Mouse (Mus musculus) ES-Bruce4 (cell line): ENCODE data around the gene Zfp185.

Source experiments
- CTCF ChIP-seq: IDR thresholded peaks from one replicate; pipeline ENCODE4 v1.8.1; 2011; ENCODE audit warnings: low read depth, low read length
- POLR2A ChIP-seq: IDR thresholded peaks from one replicate; pipeline ENCODE4 v1.8.1; 2011; ENCODE audit warnings: low read length; ENCODE audit not compliant: insufficient read depth

DNA sequence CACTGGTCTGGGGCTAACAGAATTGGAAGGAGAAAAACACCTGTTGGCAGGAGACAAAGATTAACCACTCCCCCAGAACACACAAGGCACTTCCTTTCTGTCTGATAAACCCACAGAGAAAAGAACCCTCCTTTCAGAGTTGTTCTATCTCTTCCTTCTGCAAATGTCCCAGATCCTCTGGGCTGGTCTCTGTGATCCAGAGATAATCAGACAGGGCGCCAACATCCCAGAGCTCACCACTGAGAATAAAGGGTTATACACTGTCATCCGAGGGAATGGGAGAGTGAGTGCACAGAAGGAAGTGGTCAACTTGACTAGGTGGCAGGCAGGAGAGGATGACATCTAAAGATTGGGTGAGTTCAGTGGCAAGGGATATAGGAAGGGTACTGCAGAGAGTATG, 1.5 kb upstream of the Zfp185 start:
- no peak for TF ChIP-seq CTCF
- TF ChIP-seq POLR2A, result no peak
